Mouse (Mus musculus) fat pad, adult 2 months (tissue): ENCODE data around the gene Wbp11.
"Not testable (repeated sequence)": the region's sequence is repeated elsewhere in the genome, so short reads cannot be mapped to it uniquely, and the experiment has no call there.

ENCODE experiments used
- DNase-seq: peaks from one replicate; pipeline ENCODE4 v3.0.0-alpha.2; 2011; ENCODE audit warnings: low read depth, low spot score; ENCODE audit errors: extremely low read depth

The Wbp11 gene

DNA sequence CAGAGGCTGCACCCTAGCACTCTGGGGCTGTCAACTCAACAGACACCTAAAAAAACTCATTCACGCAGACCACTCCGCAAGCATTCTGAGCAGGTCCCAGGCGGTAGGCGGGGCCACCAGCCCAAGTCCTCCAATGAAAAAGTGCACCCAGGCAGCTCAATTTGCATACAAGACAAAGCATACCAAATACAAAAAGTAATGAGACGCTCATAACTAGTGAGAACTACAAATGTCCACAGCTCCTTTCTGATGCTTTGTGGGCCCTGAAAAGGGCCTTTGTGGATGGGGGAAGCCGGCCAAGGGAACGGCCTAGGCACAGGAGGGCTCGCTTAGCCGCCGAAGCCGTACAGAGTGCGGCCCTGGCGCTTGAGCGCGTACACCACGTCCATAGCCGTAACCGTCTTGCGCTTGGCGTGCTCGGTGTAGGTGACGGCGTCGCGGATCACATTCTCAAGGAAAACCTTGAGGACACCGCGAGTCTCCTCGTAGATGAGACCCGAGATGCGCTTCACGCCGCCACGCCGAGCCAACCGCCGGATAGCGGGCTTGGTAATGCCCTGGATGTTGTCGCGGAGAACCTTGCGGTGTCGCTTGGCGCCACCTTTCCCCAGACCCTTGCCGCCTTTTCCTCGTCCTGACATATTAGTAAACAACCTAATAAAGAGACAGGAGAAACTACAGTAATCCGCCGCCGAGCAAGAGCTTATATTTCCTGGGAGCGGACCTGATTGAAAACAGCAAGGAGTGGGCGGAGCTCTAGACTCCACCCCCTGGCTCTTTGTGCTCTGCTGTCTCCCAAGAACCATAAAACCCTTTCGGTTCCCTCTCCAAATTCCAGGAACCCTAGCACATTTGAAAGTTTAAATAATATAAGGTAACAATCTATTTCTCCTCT lies 24.0 kb downstream of the Wbp11 start, which contains the start of gene Hist4h4:
Gene Hist4h4 (minus strand): TSS at position 677 of the 895 bp plus-strand sequence.
- DNase-seq, result peak; percentile 66

DNA sequence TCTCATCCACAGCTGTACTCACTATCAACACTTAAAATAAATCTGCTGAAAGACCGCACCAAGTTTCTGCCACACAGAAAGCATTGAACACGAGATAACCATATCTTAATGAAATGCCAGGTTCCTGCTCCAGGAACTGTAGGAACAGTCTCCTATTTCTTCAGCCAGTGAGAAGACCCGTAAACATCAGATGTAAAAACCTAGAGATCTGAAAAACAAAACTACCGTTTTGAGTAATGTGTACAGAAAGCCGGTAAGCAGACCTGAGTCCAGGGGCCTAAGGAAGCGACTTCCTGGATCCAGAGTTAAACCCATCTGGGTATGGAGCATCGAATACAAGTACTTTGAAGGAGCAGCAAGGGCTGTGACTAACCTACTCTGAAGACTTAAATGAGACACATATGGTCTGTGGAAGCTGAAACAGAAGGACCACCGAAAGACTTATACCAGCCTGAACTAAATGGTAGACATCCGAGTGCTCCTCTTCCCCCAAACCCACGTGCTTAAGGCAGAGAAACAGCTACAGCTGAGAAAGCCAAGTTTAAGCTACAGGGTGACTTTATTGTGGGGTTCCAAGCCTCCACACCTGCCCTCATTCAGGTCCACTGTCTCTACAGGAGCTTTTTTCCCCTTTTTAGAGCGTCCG lies 24.8 kb downstream of the Wbp11 start:
- no peak for DNase-seq

- DNase-seq, result no peak
These were observed 26.8 kb downstream of the Wbp11 start for GRCm38 (mm10) chr6:136801274-136801673.

DNA sequence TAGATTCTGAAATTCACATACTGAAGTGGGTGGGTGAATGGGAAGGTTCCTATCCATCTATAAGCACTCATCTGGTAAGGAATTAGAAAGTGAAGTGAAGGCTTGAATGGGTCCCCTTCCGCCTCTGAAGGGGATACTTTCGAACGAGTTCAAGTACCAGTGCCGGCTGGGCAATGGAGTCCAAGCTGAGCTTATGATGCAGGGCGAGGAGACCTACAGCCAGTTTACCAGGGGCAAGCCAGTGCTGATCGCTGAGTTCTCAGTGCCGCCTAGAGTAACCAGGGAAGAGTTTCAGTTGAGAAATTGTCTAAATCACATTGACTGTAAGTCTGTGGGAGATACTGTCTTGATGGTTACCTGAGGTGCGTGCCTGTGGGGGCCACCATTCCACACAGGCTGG lies 27.3 kb downstream of the Wbp11 start:
- no peak for DNase-seq

DNA sequence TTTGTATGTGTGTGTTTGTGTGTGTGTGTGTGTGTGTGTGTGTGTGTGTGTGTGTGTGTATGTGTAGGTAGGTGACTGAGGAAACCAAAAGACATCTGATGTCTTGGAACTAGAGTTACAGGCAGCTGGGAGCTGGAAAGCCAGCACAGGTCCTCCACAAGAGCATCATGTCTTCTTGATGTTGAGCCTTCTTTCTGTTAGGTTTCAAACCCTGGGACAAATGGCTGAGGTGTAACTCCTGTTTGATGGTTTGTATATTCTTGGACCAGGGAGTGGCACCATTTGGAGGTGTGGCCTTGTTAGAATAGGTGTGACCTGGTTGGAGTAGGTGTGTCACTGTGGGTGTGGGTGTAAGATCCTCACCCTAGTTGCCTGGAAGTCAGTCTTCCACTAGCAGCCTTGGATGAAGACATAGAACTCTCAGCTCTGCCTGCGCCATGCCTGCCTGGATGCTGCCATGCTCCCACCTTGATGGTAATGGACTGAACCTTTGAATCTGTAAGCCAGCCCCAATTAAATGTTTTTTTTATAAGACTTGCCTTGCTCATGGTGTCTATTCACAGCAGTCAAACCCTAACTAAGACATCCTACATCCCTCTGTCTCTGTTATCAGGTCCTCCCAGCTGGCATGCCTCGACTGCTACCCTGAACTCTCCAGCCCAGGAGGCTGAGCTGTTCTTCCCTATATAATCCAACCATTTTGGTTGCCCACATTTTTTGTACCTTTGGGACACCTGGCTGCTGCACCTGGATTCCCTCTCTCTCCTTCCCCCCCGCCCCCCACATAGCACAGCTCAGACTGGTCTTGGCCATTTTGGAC lies 29.9 kb downstream of the Wbp11 start:
- not testable (repeated sequence) for DNase-seq

GRCm38 (mm10) chr6:136795850-136796249 lies 32.2 kb downstream of the Wbp11 start:
- no peak for DNase-seq

DNA sequence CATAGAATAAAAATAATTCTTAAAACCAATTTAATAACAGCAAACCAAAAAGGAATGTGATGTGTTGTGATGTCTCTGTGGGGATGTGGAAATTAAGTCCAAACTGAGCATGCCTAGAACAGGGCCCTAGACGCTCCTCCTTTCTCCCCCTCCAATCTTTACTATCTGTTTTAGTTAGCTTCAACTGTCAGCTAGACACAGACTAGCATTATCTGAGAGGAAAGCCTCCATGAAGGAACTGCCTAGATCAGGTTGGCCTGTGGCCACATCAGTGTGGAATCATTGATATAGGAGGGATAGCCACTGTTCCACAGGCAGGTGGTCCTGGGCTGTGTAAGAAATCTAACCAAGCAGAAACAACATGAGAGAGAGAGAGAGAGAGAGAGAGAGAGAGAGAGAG lies 32.9 kb downstream of the Wbp11 start:
- DNase-seq, result no peak

DNA sequence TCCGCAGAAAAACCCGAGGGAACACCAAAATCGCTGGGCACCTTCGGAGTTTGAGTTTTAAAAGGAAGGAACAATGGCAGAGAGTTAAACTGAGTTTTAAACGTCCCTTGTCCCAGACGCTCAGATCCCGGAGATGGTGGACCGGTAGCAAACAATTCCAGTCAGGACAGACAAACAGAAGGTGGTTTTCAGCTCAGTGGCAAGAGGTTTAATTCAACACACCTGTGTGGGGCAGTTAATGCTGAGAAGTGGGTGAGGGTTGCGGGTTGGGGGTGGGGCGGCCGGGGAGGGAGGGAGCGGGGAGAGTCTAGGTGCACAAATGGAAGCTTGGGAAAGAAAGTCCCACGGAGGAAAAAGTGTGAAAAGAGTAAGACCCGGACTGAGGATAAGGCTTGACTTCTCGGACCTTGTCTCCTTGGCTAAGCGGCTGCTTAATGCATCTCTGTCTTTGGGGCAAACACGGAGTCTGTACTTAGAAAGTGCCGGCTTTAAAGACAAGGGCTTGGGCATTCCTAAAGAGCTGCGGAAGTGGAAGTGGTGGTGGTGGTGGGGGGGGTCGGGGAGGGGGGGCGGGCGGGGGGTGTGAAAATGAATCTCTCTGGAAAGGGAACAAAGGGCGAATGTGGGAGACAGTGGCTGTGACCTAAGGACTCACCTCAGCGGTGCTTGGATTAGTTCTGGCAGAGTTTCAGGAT lies 34.1 kb downstream of the Wbp11 start:
- no peak for DNase-seq

- DNase-seq, result no peak
These were observed 34.9 kb downstream of the Wbp11 start for GRCm38 (mm10) chr6:136792884-136793758.

DNA sequence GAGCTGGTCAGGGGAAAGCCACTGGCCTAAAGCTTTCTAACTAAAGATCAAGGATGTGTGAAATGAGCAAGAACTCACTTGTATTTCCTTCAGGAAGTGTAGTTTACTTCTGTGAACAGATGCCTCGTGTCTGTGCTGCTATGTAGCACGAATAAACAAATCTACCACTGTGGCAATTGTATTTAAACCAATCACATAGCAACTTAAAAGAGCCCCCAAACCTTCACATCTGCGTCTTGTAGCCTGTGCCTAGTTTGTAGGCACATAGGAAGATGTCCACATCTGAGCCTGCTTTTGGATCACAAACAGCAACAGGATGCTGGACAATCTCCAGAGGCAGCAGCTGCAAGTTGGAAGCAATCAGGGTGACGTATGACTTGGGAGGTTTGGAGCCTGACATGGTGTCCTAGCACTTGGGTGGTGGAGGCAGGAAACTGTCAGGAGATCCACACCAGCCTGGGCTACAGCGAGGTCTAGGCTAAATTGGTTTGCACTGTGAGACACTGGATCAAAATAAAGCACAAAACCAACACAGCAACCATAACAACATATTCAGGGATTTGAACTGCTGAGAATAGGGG lies 38.6 kb downstream of the Wbp11 start:
- no peak for DNase-seq

DNA sequence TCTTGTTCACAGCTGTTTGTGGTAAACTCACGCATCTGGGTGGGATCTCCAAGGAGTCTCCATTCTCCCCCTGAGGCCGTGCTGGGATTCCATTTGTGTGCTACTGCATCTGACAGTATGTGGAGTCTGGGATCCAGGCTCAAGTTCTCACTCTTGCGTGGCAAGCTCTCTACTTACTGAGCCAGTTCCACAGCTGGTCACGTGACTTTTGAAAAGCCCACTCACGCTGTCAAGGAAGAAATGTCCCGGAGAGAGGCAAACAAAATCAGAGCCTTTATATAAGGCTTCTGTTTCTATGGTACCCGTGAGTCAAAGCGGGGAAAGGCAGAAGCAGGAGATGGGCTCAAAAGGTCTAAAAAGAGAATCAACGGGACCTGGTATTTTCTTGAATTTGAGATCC lies 45.3 kb downstream of the Wbp11 start:
- DNase-seq, result no peak

DNA sequence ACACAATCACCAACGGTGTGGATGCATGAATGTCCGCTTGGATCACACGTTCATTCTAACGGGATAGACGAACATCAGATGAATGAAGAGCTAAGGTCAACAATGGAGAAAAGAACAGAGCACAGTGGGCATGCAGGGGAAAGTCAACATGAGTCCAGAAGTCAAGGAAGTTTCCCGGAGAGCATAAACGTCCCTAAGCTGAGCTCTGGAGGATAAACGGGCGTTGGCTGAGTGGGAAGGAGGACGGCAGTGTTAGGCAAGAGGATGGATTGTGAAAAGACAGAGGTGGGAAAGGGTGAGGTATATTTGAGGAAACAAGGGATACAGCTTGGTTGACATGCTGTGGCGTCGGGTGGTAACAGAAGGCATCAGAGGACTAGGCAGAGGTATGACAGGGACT lies 45.9 kb downstream of the Wbp11 start:
- no peak for DNase-seq

- no peak for DNase-seq
These were observed 46.6 kb downstream of the Wbp11 start, which contains the start of gene Gucy2c for GRCm38 (mm10) chr6:136781377-136781986. Gucy2c (minus strand) TSS chr6:136781765.

- DNase-seq, result no peak
These were observed 51.6 kb downstream of the Wbp11 start for GRCm38 (mm10) chr6:136776392-136776791.

GRCm38 (mm10) chr6:136769859-136770258 lies 58.2 kb downstream of the Wbp11 start:
- no peak for DNase-seq

- no peak for DNase-seq
These were observed 58.9 kb downstream of the Wbp11 start for GRCm38 (mm10) chr6:136769143-136769542.

GRCm38 (mm10) chr6:136763912-136764311 lies 64.1 kb downstream of the Wbp11 start:
- DNase-seq, result no peak
